Mouse (Mus musculus) mouse embryonic stem cell (cell line): Measurements from ENCODE around the gene Gm3002.
"Not testable (repeated sequence)": the region's sequence is repeated elsewhere in the genome, so short reads cannot be mapped to it uniquely, and the experiment has no call there.

Source experiments
- in situ Hi-C, 2 experiments: fragments of 300-500 bp; cut with MboI; formaldehyde crosslinking; loops; 1 replicate in 1 of 2; 3 replicates in 1 of 2; pipeline ENCODE4 v1.14.3; 2019 to 2020; ENCODE audit warnings: low sequenced_read_pairs in 2 of 2, low pct_unique_long_range_greater_than_20kb in 1 of 2, mixed read lengths in 1 of 2; ENCODE audit not compliant: unreplicated experiment in 1 of 2

Gm3002 gene

DNA sequence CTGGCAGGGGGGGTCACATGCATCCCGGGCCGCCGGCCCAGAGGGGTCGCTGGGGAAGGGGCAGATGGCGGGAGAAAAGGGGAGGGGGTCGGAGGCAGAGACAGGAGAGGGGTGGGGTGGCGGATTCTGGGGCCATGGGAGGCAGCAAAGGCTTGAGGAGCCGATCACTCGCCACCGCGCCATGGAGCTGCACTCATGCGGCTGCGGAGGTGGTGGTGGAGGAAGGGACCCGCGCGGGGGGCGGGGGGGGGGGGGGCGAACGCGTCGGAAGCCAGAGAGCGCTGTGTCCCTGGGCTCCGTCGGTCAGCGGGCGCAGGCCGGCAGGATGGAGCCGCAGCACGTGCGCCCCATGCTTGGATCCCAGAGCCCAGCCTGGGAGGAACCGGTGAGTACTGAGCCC, at the start of gene Gm3002:
TSS of gene Gm3002 (plus strand) at position 301 of the 400 bp plus-strand sequence.
- in situ Hi-C loops, result not testable (repeated sequence)

- in situ Hi-C loops, result not testable (repeated sequence)
Observed at GRCm38 (mm10) chr14:3845945-3846344, 36.1 kb downstream of the Gm3002 start, which contains the start of gene Gm3033. Gene Gm3033, plus strand, starts transcription at chr14:3846245.

GRCm38 (mm10) chr14:3883872-3884271, 74.0 kb downstream of the Gm3002 start, which contains the start of gene Gm2916:
Gene Gm2916, plus strand, starts transcription at chr14:3884172.
- in situ Hi-C loops, result not testable (repeated sequence)

- in situ Hi-C loops, result not testable (repeated sequence)
Observed at GRCm38 (mm10) chr14:3931456-3931855, 121.6 kb downstream of the Gm3002 start, which contains the start of gene Gm3029. Gene Gm3029, plus strand, starts transcription at chr14:3931756.

DNA sequence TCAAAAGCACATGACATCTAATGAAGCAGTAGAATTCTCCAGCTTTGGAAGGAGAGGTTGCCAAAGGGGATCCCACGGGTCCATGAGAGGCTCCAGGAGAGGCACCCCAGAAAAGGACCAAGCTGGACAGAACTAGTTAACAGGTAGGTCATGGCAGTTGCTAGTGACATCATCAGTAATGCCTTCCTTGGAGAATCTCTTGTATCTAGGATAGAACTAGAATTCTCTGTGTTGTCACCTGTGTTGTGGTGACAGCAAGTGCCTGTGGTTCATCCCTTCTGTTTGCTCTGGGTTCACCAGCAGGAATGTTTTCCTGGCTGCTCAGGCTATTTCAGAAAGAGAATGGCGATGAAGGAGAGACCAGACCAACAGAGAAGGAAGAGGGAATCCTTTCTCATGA, 153.4 kb downstream of the Gm3002 start, which contains the start of gene Gm3095:
TSS of gene Gm3095 (plus strand) at position 301 of the 400 bp plus-strand sequence.
- in situ Hi-C loops, result not testable (repeated sequence)

GRCm38 (mm10) chr14:3998094-3998493, 188.2 kb downstream of the Gm3002 start, which contains the start of gene Gm3099:
Gene Gm3099, plus strand, starts transcription at chr14:3998394.
- in situ Hi-C loops, result not testable (repeated sequence)
